Comparison of ENCODE assay signal across 16 mouse cellular contexts in genomic region chrX:56615236-56615635, GRCm38 (mm10).
"Had no signal": no experiment of that assay in that cellular context is flagged by ENCODE, and none has a peak within 500 bp of the region (broad histone marks: within the 10 kb centered on the region; RNA-seq: fewer than 3 reads in every experiment).

No protein-coding gene starts in this region.

- H3K9ac ChIP-seq: lung, embryonic 14.5 days; midbrain, embryonic 13.5 days; midbrain, embryonic 15.5 days; neural tube, embryonic 13.5 days; neural tube, embryonic 15.5 days; stomach, embryonic 15.5 days had no signal

- H3K36me3 ChIP-seq: midbrain, embryonic 13.5 days; midbrain, embryonic 15.5 days; neural tube, embryonic 13.5 days; neural tube, embryonic 15.5 days; stomach, embryonic 15.5 days had no signal

- H3K4me1 ChIP-seq: stomach, embryonic 15.5 days had no signal

- H3K9me3 ChIP-seq: midbrain, embryonic 13.5 days; midbrain, embryonic 15.5 days; neural tube, embryonic 13.5 days; neural tube, embryonic 15.5 days; stomach, embryonic 15.5 days had no signal

- ATAC-seq: midbrain, embryonic 13.5 days; midbrain, embryonic 15.5 days had no signal

- H3K27ac ChIP-seq: midbrain, embryonic 13.5 days; midbrain, embryonic 15.5 days; neural tube, embryonic 13.5 days; neural tube, embryonic 15.5 days; stomach, embryonic 15.5 days; stomach, postnatal 0 days had no signal

- DNase-seq: lung, adult 18-20 months; lung, embryonic 14.5 days; lung, postnatal 10 days; lung, postnatal 4 days; right cerebral cortex, postnatal 14 days; thymus, adult 2 months; thymus, postnatal 25 days; thymus, postnatal 4 days had no signal

- H3K4me3 ChIP-seq: midbrain, embryonic 13.5 days; midbrain, embryonic 15.5 days; myocyte; neural tube, embryonic 13.5 days; neural tube, embryonic 15.5 days; stomach, embryonic 15.5 days had no signal

- H3K27me3 ChIP-seq: midbrain, embryonic 13.5 days; midbrain, embryonic 15.5 days; neural tube, embryonic 13.5 days; neural tube, embryonic 15.5 days; stomach, embryonic 15.5 days had no signal

- H3K4me2 ChIP-seq: lung, embryonic 14.5 days; midbrain, embryonic 11.5 days; midbrain, embryonic 13.5 days; midbrain, embryonic 15.5 days; neural tube, embryonic 13.5 days; neural tube, embryonic 15.5 days; stomach, embryonic 15.5 days had no signal
